In the genomic region with DNA sequence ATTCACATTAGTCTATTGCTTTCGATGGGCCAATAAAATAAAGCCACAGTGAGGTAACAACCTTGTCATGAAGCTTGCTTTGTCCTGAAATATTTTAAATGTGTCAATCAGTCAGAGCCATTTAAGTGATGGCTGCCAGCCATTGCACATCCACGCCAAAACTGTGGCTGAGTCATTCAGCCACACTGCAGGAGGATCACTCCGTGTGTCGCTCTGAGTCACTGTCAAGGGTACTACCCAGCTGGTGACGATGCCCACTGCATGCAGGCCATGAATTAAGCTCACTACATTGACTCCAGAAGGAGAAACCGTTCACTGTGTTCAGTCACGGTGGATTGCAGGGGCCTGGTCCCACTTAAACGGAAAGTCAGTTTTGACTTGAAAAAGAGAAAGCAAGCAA, we compare ENCODE assay signal across 12 mouse cellular contexts.
DNase-seq lines count a peak whose midpoint lies in the region; ATAC-seq and TF ChIP-seq lines count a peak whose summit lies in the region.
"Had no signal": no experiment of that assay in that cellular context is flagged by ENCODE, and none has a peak within 500 bp of the region (broad histone marks: within the 10 kb centered on the region; RNA-seq: fewer than 3 reads in every experiment).

No protein-coding gene starts in this region.

- no peak overlapping the region for H3K4me3 ChIP-seq in lung, adult 2 months (replicated peaks; ENCODE audit: extremely low read depth, low read depth, low read length)
- H3K4me3 ChIP-seq: myocyte had no signal

- no peaks in the 10 kb centered on the region for H3K4me1 ChIP-seq in lung, adult 2 months (ENCODE audit: control insufficient read depth, insufficient read depth, low read length)

- ATAC-seq in frontal cortex, adult (ENCODE audit: low TSS enrichment): peak; percentile 86

- WGBS in lung, adult 2 months: 75% methylated on average over 8 of the region's 8 CpGs

- no peak for TF ChIP-seq POLR2A in lung, adult 2 months (IDR thresholded peaks at IDR 0.05; ENCODE audit: borderline replicate concordance, extremely low read depth, low read depth, low read length)

- no peak for DNase-seq in frontal cortex, postnatal 10 days (ENCODE audit: low spot score in 2 of 2)
- DNase-seq in right cerebral cortex, adult 18-20 months: peak; percentile 66
- DNase-seq in right cerebral cortex, postnatal 4 days: no peak
- peak; percentile 9 to 15 for DNase-seq in frontal cortex, postnatal 25 days (ENCODE audit: low spot score in 2 of 2)
- peak; percentile 27 for DNase-seq in right cerebral cortex, postnatal 25 days
- no peak for DNase-seq in lung, adult 2 months
- DNase-seq in T-cell, adult 2 months (ENCODE audit: low spot score): no peak
- DNase-seq: embryo, embryonic 11 days; heart, adult 18-20 months; kidney, postnatal 25 days had no signal

- TF ChIP-seq CTCF in lung, adult 2 months (IDR thresholded peaks at IDR 0.05; ENCODE audit: insufficient read depth, low read length): no peak

Comparison
In these comparisons a context has a peak if more than half of its experiments do, and no peak if none do; other contexts are left out.
1. DNase-seq: peak in right cerebral cortex, adult 18-20 months (single experiment), frontal cortex, postnatal 25 days (2 of 2) and right cerebral cortex, postnatal 25 days (single experiment); none in frontal cortex, postnatal 10 days (0 of 2), right cerebral cortex, postnatal 4 days (single experiment), lung, adult 2 months (single experiment) and T-cell, adult 2 months (single experiment).